Mouse (Mus musculus): ENCODE results near the gene Bsn. TPM values are rescaled to one million over a fixed set of nuclear protein-coding genes. Genes with fewer than 3 reads are reported as not detected.

Gene Bsn
- polyA plus RNA-seq, 1 experiment from 2014 or later = 17.9 TPM

- no peak for ATAC-seq (ENCODE audit: low read depth)
- no peak overlapping the region for H3K27ac ChIP-seq (ENCODE audit: low read depth, low read length)
Observed at GRCm38 (mm10) chr9:108221566-108221965, 31.4 kb upstream of the Bsn start.

GRCm38 (mm10) chr9:108220380-108220774 lies 30.2 kb upstream of the Bsn start:
- Histone ChIP-seq H3K9me3 (ENCODE audit: control insufficient read depth, low read length) (no peaks in the 10 kb centered on the region), H3K4me2 (ENCODE audit: low read depth, low read length) (no peak overlapping the region)
- ATAC-seq (ENCODE audit: low read depth) = no peak

More at GRCm38 (mm10) chr9:108221566-108221965, 31.4 kb upstream of the Bsn start:
- Histone ChIP-seq H3K9me3 (ENCODE audit: control insufficient read depth, low read length) (no peaks in the 10 kb centered on the region), H3K4me3 (ENCODE audit: low read depth, low read length) (no peak overlapping the region), H3K9ac (replicated peaks; ENCODE audit: low read depth, low read length) (no peak overlapping the region), H3K36me3 (ENCODE audit: control insufficient read depth, insufficient read depth, low read length) (0 out of 2 replicates have a peak, but pooled peaks cover 9% of the 10 kb centered on the region), H3K4me1 (ENCODE audit: control insufficient read depth, insufficient read depth, low read length) (no peaks in the 10 kb centered on the region), H3K4me2 (ENCODE audit: low read depth, low read length) (no peak overlapping the region), H3K27me3 (ENCODE audit: control insufficient read depth, insufficient read depth, low read length) (no peaks in the 10 kb centered on the region)
- WGBS = 93% methylated on average over 3 of the region's 3 CpGs

GRCm38 (mm10) chr9:108219766-108220379 lies 29.7 kb upstream of the Bsn start:
- Histone ChIP-seq H3K4me1 (ENCODE audit: control insufficient read depth, insufficient read depth, low read length) (no peaks in the 10 kb centered on the region), H3K9me3 (ENCODE audit: control insufficient read depth, low read length) (no peaks in the 10 kb centered on the region), H3K4me2 (ENCODE audit: low read depth, low read length) (no peak overlapping the region), H3K27ac (ENCODE audit: low read depth, low read length) (no peak overlapping the region), H3K27me3 (ENCODE audit: control insufficient read depth, insufficient read depth, low read length) (no peaks in the 10 kb centered on the region), H3K9ac (replicated peaks; ENCODE audit: low read depth, low read length) (no peak overlapping the region), H3K36me3 (ENCODE audit: control insufficient read depth, insufficient read depth, low read length) (0 out of 2 replicates have a peak, but pooled peaks cover 9% of the 10 kb centered on the region), H3K4me3 (ENCODE audit: low read depth, low read length) (no peak overlapping the region)
- 87% methylated on average over 12 of the region's 12 CpGs for WGBS
- ATAC-seq (ENCODE audit: low read depth) = no peak

More at GRCm38 (mm10) chr9:108220380-108220774, 30.2 kb upstream of the Bsn start:
- Histone ChIP-seq H3K27ac (ENCODE audit: low read depth, low read length) (no peak overlapping the region), H3K27me3 (ENCODE audit: control insufficient read depth, insufficient read depth, low read length) (no peaks in the 10 kb centered on the region), H3K36me3 (ENCODE audit: control insufficient read depth, insufficient read depth, low read length) (0 out of 2 replicates have a peak, but pooled peaks cover 9% of the 10 kb centered on the region), H3K4me3 (ENCODE audit: low read depth, low read length) (no peak overlapping the region), H3K4me1 (ENCODE audit: control insufficient read depth, insufficient read depth, low read length) (no peaks in the 10 kb centered on the region), H3K9ac (replicated peaks; ENCODE audit: low read depth, low read length) (no peak overlapping the region)
- 88% methylated on average over 1 of the region's 1 CpGs for WGBS

GRCm38 (mm10) chr9:108217936-108218543 lies 27.9 kb upstream of the Bsn start:
- Histone ChIP-seq H3K4me3 (ENCODE audit: low read depth, low read length) (no peak overlapping the region), H3K9ac (replicated peaks; ENCODE audit: low read depth, low read length) (no peak overlapping the region), H3K27me3 (ENCODE audit: control insufficient read depth, insufficient read depth, low read length) (no peaks in the 10 kb centered on the region), H3K36me3 (ENCODE audit: control insufficient read depth, insufficient read depth, low read length) (0 out of 2 replicates have a peak, but pooled peaks cover 9% of the 10 kb centered on the region), H3K4me1 (ENCODE audit: control insufficient read depth, insufficient read depth, low read length) (peaks cover 11% of the 10 kb centered on the region), H3K9me3 (ENCODE audit: control insufficient read depth, low read length) (no peaks in the 10 kb centered on the region), H3K4me2 (ENCODE audit: low read depth, low read length) (no peak overlapping the region), H3K27ac (ENCODE audit: low read depth, low read length) (no peak overlapping the region)
- ATAC-seq (ENCODE audit: low read depth) = no peak
- WGBS = 78% methylated on average over 11 of the region's 11 CpGs

- H3K36me3 ChIP-seq (ENCODE audit: control insufficient read depth, insufficient read depth, low read length) = 0 out of 2 replicates have a peak, but pooled peaks cover 9% of the 10 kb centered on the region
- H3K4me2 ChIP-seq (ENCODE audit: low read depth, low read length) = no peak overlapping the region
- no peak overlapping the region for H3K9ac ChIP-seq (replicated peaks; ENCODE audit: low read depth, low read length)
- H3K9me3 ChIP-seq (ENCODE audit: control insufficient read depth, low read length) = no peaks in the 10 kb centered on the region
- H3K27me3 ChIP-seq (ENCODE audit: control insufficient read depth, insufficient read depth, low read length) = no peaks in the 10 kb centered on the region
- H3K27ac ChIP-seq (ENCODE audit: low read depth, low read length) = no peak overlapping the region
- WGBS = 100% methylated on average over 3 of the region's 3 CpGs
- peaks cover 13% of the 10 kb centered on the region for H3K4me1 ChIP-seq (ENCODE audit: control insufficient read depth, insufficient read depth, low read length)
- ATAC-seq (ENCODE audit: low read depth) = no peak
- no peak overlapping the region for H3K4me3 ChIP-seq (ENCODE audit: low read depth, low read length)
Observed at GRCm38 (mm10) chr9:108217406-108217805, 27.2 kb upstream of the Bsn start.

GRCm38 (mm10) chr9:108213105-108213504 lies 22.9 kb upstream of the Bsn start:
- no peaks in the 10 kb centered on the region for H3K27me3 ChIP-seq (ENCODE audit: control insufficient read depth, insufficient read depth, low read length)

GRCm38 (mm10) chr9:108212426-108212825 lies 22.2 kb upstream of the Bsn start:
- Histone ChIP-seq H3K27me3 (ENCODE audit: control insufficient read depth, insufficient read depth, low read length) (no peaks in the 10 kb centered on the region), H3K9me3 (ENCODE audit: control insufficient read depth, low read length) (no peaks in the 10 kb centered on the region), H3K27ac (ENCODE audit: low read depth, low read length) (no peak overlapping the region), H3K36me3 (ENCODE audit: control insufficient read depth, insufficient read depth, low read length) (peaks cover 22% of the 10 kb centered on the region), H3K4me1 (ENCODE audit: control insufficient read depth, insufficient read depth, low read length) (peaks cover 13% of the 10 kb centered on the region), H3K4me2 (ENCODE audit: low read depth, low read length) (no peak overlapping the region), H3K4me3 (ENCODE audit: low read depth, low read length) (no peak overlapping the region), H3K9ac (replicated peaks; ENCODE audit: low read depth, low read length) (no peak overlapping the region)
- no peak for ATAC-seq (ENCODE audit: low read depth)
- WGBS = 77% methylated on average over 2 of the region's 2 CpGs

More at GRCm38 (mm10) chr9:108213105-108213504, 22.9 kb upstream of the Bsn start:
- 7% methylated on average over 7 of the region's 7 CpGs for WGBS
- Histone ChIP-seq H3K36me3 (ENCODE audit: control insufficient read depth, insufficient read depth, low read length) (peaks cover 22% of the 10 kb centered on the region), H3K9me3 (ENCODE audit: control insufficient read depth, low read length) (no peaks in the 10 kb centered on the region), H3K27ac (ENCODE audit: low read depth, low read length) (peak overlapping the region; percentile 49), H3K9ac (replicated peaks; ENCODE audit: low read depth, low read length) (peak overlapping the region; percentile 39; the same call in 1 of the 2 replicates), H3K4me3 (ENCODE audit: low read depth, low read length) (no peak overlapping the region), H3K4me1 (ENCODE audit: control insufficient read depth, insufficient read depth, low read length) (peaks cover 13% of the 10 kb centered on the region), H3K4me2 (ENCODE audit: low read depth, low read length) (no peak overlapping the region)
- peak; percentile 69 for ATAC-seq (ENCODE audit: low read depth)

- no peak for ATAC-seq (ENCODE audit: low read depth)
- H3K4me2 ChIP-seq (ENCODE audit: low read depth, low read length) = no peak overlapping the region
- peaks cover 28% of the 10 kb centered on the region for H3K36me3 ChIP-seq (ENCODE audit: control insufficient read depth, insufficient read depth, low read length)
- H3K4me3 ChIP-seq (ENCODE audit: low read depth, low read length) = no peak overlapping the region
- WGBS = 88% methylated on average over 3 of the region's 3 CpGs
- H3K9me3 ChIP-seq (ENCODE audit: control insufficient read depth, low read length) = no peaks in the 10 kb centered on the region
- H3K9ac ChIP-seq (replicated peaks; ENCODE audit: low read depth, low read length) = no peak overlapping the region
- H3K27ac ChIP-seq (ENCODE audit: low read depth, low read length) = no peak overlapping the region
- H3K27me3 ChIP-seq (ENCODE audit: control insufficient read depth, insufficient read depth, low read length) = no peaks in the 10 kb centered on the region
- peaks cover 14% of the 10 kb centered on the region for H3K4me1 ChIP-seq (ENCODE audit: control insufficient read depth, insufficient read depth, low read length)
Observed at GRCm38 (mm10) chr9:108205571-108205901, 15.4 kb upstream of the Bsn start.

- no peaks in the 10 kb centered on the region for H3K9me3 ChIP-seq (ENCODE audit: control insufficient read depth, low read length)
- peaks cover 28% of the 10 kb centered on the region for H3K36me3 ChIP-seq (ENCODE audit: control insufficient read depth, insufficient read depth, low read length)
- H3K27ac ChIP-seq (ENCODE audit: low read depth, low read length) = no peak overlapping the region
- no peak overlapping the region for H3K4me3 ChIP-seq (ENCODE audit: low read depth, low read length)
- H3K4me1 ChIP-seq (ENCODE audit: control insufficient read depth, insufficient read depth, low read length) = peaks cover 14% of the 10 kb centered on the region
- H3K4me2 ChIP-seq (ENCODE audit: low read depth, low read length) = no peak overlapping the region
- whole genome bisulfite sequencing = 45% methylated on average over 8 of the region's 8 CpGs
- H3K9ac ChIP-seq (replicated peaks; ENCODE audit: low read depth, low read length) = no peak overlapping the region
- no peaks in the 10 kb centered on the region for H3K27me3 ChIP-seq (ENCODE audit: control insufficient read depth, insufficient read depth, low read length)
- no peak for ATAC-seq (ENCODE audit: low read depth)
Observed at GRCm38 (mm10) chr9:108204884-108205570, 14.8 kb upstream of the Bsn start.

Data from neural tube, embryonic 14.5 days (tissue).